Mouse (Mus musculus) thymus, adult 18-20 months (tissue): ENCODE results near the gene Cd300c.
A peak's percentile ranks its signal among the peaks of the same experiment; 100 is the strongest.
"Not testable (repeated sequence)": the region's sequence is repeated elsewhere in the genome, so short reads cannot be mapped to it uniquely, and the experiment has no call there.

Experiments
- DNase-seq, 2 experiments: peaks; one replicate each; pipeline ENCODE4 v3.0.0; 2022; ENCODE audit warnings: mixed read lengths in 2 of 2

Cd300c gene

GRCm38 (mm10) chr11:114968752-114969207 is at the start of gene Cd300c:
Gene Cd300c, minus strand, starts transcription at chr11:114969157.
- DNase-seq, result no peak

GRCm38 (mm10) chr11:115016093-115016492 is 47.1 kb upstream of the Cd300c start, which contains the start of gene Cd300ld2:
Gene Cd300ld2, minus strand, starts transcription at chr11:115016193.
- DNase-seq, result not testable (repeated sequence)

- no peak for DNase-seq
Measured at GRCm38 (mm10) chr11:115004070-115004469, 35.1 kb upstream of the Cd300c start.

- DNase-seq, result no peak
Measured at GRCm38 (mm10) chr11:115001474-115002040, 32.6 kb upstream of the Cd300c start, which contains the start of gene Cd300c2. Gene Cd300c2, minus strand, starts transcription at chr11:115001880.

GRCm38 (mm10) chr11:114989793-114990192 is 20.8 kb upstream of the Cd300c start, which contains the start of gene Cd300ld:
Gene Cd300ld, minus strand, starts transcription at chr11:114989922.
- no peak for DNase-seq

- no peak for DNase-seq
Measured at GRCm38 (mm10) chr11:114981866-114982265, 12.9 kb upstream of the Cd300c start.

- no peak for DNase-seq
Measured at GRCm38 (mm10) chr11:114972726-114973125, 3.8 kb upstream of the Cd300c start.

GRCm38 (mm10) chr11:114965182-114965828 is 3.7 kb downstream of the Cd300c start:
- DNase-seq, result no peak

- DNase-seq, result no peak
Measured at GRCm38 (mm10) chr11:114960369-114960768, 8.6 kb downstream of the Cd300c start.

GRCm38 (mm10) chr11:114934144-114934543 is 34.8 kb downstream of the Cd300c start, which contains the start of gene Cd300lb:
Gene Cd300lb, minus strand, starts transcription at chr11:114934386.
- DNase-seq, result no peak

- no peak for DNase-seq
Measured at GRCm38 (mm10) chr11:114933591-114933990, 35.4 kb downstream of the Cd300c start.

GRCm38 (mm10) chr11:114931041-114931440 is 37.9 kb downstream of the Cd300c start:
- DNase-seq, result no peak

GRCm38 (mm10) chr11:114929581-114929980 is 39.4 kb downstream of the Cd300c start:
- DNase-seq, result no peak

GRCm38 (mm10) chr11:114923961-114924360 is 45.0 kb downstream of the Cd300c start:
- peak in 1 of 2 experiments; percentile 8 for DNase-seq

GRCm38 (mm10) chr11:114922439-114922838 is 46.5 kb downstream of the Cd300c start:
- DNase-seq, result no peak

- no peak for DNase-seq
Measured at GRCm38 (mm10) chr11:114917120-114917519, 51.8 kb downstream of the Cd300c start.

- DNase-seq, result no peak
Measured at GRCm38 (mm10) chr11:114914978-114915377, 54.0 kb downstream of the Cd300c start.

GRCm38 (mm10) chr11:114912847-114913246 is 56.1 kb downstream of the Cd300c start:
- peak in 1 of 2 experiments; percentile 7 for DNase-seq

- not testable (repeated sequence) for DNase-seq
Measured at GRCm38 (mm10) chr11:114909538-114909937, 59.4 kb downstream of the Cd300c start.

- no peak for DNase-seq
Measured at GRCm38 (mm10) chr11:114908086-114908485, 60.9 kb downstream of the Cd300c start.

GRCm38 (mm10) chr11:114907567-114907966 is 61.4 kb downstream of the Cd300c start:
- no peak for DNase-seq
